Mouse (Mus musculus) WW6 (cell line): ENCODE measurements around the gene Egfl8.

ENCODE experiments used
- DNase-seq: peaks from one replicate; pipeline ENCODE4 v3.0.0-alpha.2; 2013; ENCODE audit warnings: low read depth, low spot score

Egfl8 gene

DNA sequence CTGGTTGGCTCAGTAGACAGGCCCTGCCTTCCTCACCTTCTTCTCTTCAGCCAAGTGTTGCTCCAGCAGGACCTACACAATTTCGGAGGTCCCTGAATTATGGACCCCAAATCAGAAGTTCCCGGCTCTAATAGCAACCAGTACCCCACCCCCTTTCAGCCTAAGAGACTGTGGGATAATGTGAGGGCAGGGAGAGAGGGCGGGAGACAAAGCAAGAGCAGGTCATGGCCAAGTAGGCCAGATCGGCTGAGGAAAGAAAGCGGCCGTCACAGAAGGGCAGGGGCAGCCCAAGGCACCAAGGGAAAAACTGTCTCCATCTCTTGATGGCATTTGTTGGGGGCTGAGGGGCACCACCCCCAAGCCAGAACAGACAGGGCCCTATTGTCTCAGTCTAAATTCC lies at the start of gene Egfl8:
TSS of gene Egfl8 (minus strand) at position 101 of the 400 bp plus-strand sequence.
- no peak for DNase-seq

DNA sequence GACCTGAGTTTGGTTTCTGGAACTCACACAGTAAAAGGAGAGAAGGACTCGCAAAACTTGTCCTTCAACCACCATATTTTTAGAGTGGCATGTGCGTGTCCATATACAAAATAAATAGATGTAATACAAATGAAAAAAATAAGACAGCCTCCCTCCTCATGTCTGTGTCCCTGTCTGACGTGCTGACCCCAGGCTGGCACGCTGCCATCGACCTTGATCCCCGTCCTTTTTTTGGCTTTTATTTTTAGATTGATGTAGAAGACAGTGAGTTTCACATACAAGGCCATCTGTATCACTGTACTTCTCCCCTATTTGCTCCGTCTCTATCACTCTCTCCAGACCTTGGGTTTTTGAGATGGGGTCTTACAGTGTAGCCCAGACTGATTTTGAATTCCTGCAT lies 48.7 kb upstream of the Egfl8 start:
- no peak for DNase-seq

- DNase-seq = no peak
Observed at GRCm38 (mm10) chr17:34663558-34663957, 47.8 kb upstream of the Egfl8 start.

DNA sequence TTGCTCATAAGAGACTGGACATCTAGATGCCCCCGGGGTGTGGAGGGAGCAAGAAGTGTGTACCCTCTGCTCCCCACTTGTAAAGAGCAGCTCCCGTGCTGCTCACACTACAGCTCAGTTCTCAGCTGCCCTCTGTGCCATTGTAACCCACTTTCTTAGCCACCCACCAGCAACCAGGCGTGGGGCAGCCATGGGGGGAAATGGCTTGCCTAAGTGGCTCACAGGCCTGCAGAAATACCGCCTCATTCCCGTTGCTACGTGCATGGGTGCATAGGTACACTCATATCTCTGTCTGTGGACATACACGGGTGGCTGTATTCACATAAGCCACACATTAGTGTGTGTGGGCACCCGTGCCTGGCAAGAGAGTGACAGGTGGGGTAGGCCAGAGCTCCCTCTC lies 47.2 kb upstream of the Egfl8 start:
- no peak for DNase-seq

GRCm38 (mm10) chr17:34662468-34662867 lies 46.7 kb upstream of the Egfl8 start:
- no peak for DNase-seq

GRCm38 (mm10) chr17:34661121-34661591 lies 45.4 kb upstream of the Egfl8 start:
- no peak for DNase-seq

GRCm38 (mm10) chr17:34660259-34660820 lies 44.6 kb upstream of the Egfl8 start:
- DNase-seq = no peak

- no peak for DNase-seq
Observed at GRCm38 (mm10) chr17:34659897-34660214, 44.1 kb upstream of the Egfl8 start.

DNA sequence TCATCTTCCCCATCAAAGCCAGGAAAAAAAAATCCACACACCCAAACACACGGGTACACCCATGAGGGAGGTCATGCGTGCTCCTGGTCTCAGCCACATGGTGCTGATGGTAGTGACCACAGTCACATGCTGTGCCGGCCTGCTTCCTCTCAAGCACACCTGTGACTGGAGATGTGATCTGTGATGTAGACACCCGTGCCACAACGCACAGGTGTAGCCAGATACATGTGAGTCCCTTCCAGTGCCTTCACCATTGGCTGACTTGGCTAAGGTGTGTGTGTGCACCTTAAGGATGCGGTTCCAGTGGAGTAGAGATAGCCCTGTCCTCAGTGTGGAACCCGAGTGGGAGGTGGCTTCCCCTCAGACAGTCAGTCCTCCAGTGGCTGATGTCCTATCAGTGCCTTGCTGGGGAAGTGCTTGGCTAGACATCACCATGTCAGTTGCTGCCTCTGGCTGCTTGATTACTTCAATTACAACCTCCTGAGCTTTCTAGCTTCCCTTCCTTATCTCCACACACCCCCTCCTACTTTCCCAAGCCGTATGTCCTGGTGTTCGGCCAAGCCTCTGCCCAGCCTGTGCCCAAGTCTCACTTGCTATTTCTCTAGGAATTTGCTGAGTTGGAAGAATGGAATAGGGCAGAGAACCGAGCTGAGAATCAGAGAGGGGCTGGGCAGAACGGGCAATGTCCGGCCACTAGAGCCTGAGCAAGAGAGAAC lies 43.6 kb upstream of the Egfl8 start:
- no peak for DNase-seq

- DNase-seq = no peak
Observed at GRCm38 (mm10) chr17:34658591-34658990, 42.8 kb upstream of the Egfl8 start.

- no peak for DNase-seq
Observed at GRCm38 (mm10) chr17:34658145-34658544, 42.4 kb upstream of the Egfl8 start.

DNA sequence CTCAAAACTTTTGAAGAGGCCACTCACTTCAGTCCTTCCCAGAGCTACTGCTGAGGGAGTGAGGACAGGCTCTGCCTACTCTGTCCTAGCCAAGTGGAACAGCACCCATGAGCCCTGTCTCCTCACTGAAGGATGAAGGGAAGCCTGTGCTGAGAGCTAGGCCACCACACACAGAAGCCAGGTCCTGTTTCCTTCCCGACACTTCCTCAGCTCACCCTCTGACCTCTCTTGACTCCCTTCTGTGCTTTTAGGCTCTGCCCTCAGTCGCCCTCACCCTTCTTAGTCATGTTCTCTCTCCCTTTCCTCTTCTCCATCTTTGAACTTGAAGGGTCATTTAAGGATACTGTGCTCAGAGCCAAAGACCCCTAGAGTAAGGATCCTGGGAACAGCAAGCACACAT lies 41.5 kb upstream of the Egfl8 start:
- DNase-seq = no peak

DNA sequence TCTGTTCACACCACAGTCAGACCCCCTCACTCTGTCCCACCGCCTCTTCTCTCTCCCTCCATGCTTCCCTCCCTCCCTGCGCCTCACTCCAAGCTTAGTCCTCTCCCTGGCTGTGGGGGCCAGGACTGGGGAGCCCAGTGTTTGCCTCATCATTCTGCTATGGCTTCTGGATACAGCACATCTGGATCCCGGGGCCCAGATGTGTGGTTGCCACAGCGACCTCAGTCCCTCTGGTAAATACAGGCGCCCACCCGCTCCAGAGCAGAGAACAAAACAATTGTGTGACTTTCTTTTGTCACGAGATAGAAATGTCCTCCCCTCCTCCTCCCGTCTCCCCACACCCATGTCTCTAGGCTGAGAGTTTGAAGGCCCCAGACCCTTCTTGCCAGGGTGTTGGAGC lies 40.9 kb upstream of the Egfl8 start:
- DNase-seq = no peak

DNA sequence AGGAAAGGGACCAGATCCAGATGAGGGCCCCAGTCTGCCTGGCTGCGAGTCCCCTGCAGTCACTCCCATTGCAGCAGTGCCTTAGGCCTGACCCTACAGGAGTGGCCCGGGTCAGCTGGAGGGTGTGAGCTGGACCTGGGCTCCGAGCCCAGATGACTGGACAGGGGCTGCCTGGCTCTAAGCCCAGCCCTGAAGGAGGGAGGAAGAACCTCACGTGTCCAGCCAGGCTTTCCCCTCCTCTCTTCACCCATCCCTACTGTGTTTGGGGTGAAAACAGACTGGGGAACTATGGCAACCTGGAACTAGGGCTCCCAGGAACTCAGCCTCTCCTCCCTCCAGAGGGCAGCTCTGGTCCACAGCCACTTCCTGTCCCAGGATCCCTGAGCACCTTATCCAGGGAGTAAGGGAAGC lies 39.8 kb upstream of the Egfl8 start:
- DNase-seq = no peak

- DNase-seq = no peak
Observed at GRCm38 (mm10) chr17:34655160-34655559, 39.4 kb upstream of the Egfl8 start.

DNA sequence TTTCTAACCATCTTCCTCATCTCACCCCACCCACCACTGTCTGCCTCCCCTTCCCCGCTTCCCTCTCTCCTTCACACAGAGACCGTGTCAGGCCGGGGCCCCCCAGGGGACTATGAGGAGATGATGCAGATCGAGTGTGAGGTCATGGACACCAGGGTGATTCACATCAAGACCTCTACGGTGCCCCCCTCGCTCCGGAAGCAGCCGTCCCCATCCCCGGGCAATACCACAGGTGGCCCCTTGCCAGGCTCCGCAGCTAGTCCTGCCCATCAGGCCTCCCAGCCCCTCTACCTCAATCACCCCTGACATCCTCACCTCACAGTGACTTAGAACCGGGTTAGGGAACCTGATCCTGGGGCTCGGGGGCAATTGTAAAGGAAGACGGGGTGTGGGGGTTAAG lies 38.6 kb upstream of the Egfl8 start:
- no peak for DNase-seq

DNA sequence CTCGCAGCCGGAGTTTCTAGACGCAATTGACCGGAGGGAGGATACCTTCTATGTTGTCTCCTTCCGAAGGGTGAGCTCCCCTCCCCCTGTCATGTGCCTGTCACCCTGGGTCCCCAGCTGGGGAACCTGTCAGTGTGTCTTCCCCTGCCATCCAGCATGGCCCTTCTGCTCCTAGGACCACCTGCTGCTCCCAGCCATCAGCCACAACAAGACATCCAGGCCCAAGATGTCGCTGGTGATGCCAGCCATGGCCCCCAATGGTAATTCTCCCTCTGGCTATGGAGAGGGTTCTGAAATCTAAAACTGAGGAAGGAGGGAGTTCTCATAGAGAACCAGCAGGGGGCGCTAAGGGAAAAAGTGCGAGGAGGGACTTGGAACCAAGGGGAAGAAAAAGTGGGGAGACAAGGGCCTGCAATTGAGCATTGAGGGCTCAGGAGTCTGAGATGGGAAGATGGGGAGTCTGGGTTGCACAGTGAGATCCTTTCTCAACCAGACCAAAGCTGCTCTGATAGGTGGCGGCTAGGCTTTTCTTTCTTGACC lies 38.0 kb upstream of the Egfl8 start:
- DNase-seq = no peak

DNA sequence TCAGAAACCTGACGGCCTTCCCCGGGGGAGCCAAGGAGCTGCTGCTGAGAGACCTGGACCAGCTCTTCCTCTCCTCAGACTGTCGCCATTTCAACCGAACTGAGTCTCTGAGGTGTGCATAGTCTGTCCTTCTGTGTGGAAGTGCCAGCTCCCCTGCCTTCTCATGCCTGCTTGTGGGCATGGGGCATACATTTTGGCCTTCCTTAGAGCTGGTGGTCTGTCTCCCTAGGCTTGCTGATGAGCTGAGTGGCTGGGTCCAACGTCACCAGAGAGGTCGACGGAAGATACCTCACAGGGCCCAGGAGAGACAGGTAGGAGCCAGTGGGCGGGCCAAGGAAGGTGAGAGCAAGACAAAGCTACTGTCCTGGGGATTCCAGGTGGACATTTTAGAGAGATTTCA lies 37.2 kb upstream of the Egfl8 start:
- DNase-seq = no peak

DNA sequence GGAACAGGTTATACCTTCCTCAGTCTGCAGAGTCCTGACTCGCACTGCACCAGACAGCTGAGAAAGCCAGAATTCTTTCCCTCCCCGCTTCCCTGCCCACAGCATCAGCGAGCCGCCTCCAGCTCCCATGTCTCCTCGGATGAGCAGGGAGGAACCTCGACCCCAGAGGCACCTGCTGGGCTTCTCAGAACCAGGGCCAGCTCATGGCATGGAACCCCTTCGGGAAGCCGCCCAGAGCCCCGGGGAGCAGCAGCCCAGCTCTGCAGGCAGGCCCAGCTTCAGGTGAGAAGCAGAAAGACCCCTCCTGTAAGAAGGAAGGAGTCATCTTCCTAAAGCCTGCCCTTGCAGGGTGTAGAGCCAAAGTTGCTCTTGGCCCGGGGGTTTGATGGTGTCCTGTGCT lies 36.8 kb upstream of the Egfl8 start:
- DNase-seq = no peak

- no peak for DNase-seq
Observed at GRCm38 (mm10) chr17:34651507-34652221, 35.9 kb upstream of the Egfl8 start.

- DNase-seq = no peak
Observed at GRCm38 (mm10) chr17:34650781-34651180, 35.0 kb upstream of the Egfl8 start.

DNA sequence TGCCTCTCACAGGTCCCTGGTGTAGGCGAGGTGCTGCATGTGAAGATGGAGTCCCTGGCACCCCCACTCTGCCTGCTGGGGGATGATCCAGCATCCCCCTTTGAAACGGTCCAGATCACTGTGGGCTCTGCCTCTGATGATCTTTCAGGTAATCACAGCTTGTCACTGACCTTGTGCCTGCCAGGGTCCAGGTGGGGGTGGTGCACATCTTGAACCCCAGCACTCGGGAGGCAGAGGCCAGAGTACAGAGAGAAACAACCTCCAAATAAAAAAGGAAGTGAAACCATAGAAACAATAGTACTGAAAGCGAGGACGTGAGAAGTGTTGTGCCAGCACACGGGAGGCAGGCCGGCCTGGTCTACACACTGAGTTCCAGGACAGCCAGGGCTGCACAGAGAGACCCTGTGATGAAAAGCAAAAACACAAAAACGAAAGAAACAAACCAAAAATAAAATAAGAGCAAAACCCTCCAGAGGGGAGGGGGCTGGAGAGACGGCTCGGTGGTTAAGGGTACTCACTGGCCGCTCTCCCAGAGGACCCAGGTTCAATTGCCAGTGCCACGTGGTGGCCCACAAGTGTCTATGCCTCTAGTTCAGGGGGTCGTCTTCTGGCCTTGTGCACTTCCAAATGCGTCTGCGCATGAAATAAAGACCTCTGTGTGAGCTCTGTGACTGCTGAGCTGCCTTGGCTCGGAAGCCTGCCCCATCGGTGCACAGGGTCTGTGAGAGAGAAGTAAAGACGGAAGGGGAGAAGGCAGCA lies 33.5 kb upstream of the Egfl8 start:
- DNase-seq = no peak
